Mouse (Mus musculus): ENCODE results near the gene Vat1.
"Not testable (repeated sequence)": the region's sequence is repeated elsewhere in the genome, so short reads cannot be mapped to it uniquely, and the experiment has no call there.

The Vat1 gene

GRCm38 (mm10) chr11:101466552-101466950 lies 521 bp upstream of the Vat1 start:
- peak; percentile 32 for DNase-seq (ENCODE audit: low read depth, low spot score)

- DNase-seq (ENCODE audit: low read depth, low spot score) = peak; percentile 73
These were observed 745 bp downstream of the Vat1 start for GRCm38 (mm10) chr11:101465101-101465868.

- no peak for DNase-seq (ENCODE audit: low read depth, low spot score)
These were observed 1.6 kb downstream of the Vat1 start, which contains the start of gene Rnd2 for GRCm38 (mm10) chr11:101464211-101465100. Rnd2 (plus strand) TSS chr11:101464999.

- DNase-seq (ENCODE audit: low read depth, low spot score) = peak; percentile 80
These were observed 3.2 kb downstream of the Vat1 start for GRCm38 (mm10) chr11:101462583-101463440.

- no peak for DNase-seq (ENCODE audit: low read depth, low spot score)
These were observed 3.9 kb downstream of the Vat1 start for GRCm38 (mm10) chr11:101462141-101462540.

- no peak for DNase-seq (ENCODE audit: low read depth, low spot score)
These were observed 5.7 kb downstream of the Vat1 start for GRCm38 (mm10) chr11:101460321-101460720.

- DNase-seq (ENCODE audit: low read depth, low spot score) = no peak
These were observed 6.3 kb downstream of the Vat1 start for GRCm38 (mm10) chr11:101459716-101460115.

- no peak for DNase-seq (ENCODE audit: low read depth, low spot score)
These were observed 7.8 kb downstream of the Vat1 start for GRCm38 (mm10) chr11:101458217-101458616.

GRCm38 (mm10) chr11:101457631-101458030 lies 8.4 kb downstream of the Vat1 start:
- DNase-seq (ENCODE audit: low read depth, low spot score) = no peak

- no peak for DNase-seq (ENCODE audit: low read depth, low spot score)
These were observed 10.4 kb downstream of the Vat1 start for GRCm38 (mm10) chr11:101455627-101456026.

GRCm38 (mm10) chr11:101454702-101455101 lies 11.3 kb downstream of the Vat1 start:
- DNase-seq (ENCODE audit: low read depth, low spot score) = no peak

GRCm38 (mm10) chr11:101452093-101452774 lies 13.8 kb downstream of the Vat1 start:
- no peak for DNase-seq (ENCODE audit: low read depth, low spot score)

- DNase-seq (ENCODE audit: low read depth, low spot score) = no peak
These were observed 14.5 kb downstream of the Vat1 start for GRCm38 (mm10) chr11:101451536-101451935.

GRCm38 (mm10) chr11:101450394-101450793 lies 15.6 kb downstream of the Vat1 start:
- peak; percentile 69 for DNase-seq (ENCODE audit: low read depth, low spot score)

- DNase-seq (ENCODE audit: low read depth, low spot score) = not testable (repeated sequence)
These were observed 16.4 kb downstream of the Vat1 start for GRCm38 (mm10) chr11:101449596-101449995.

GRCm38 (mm10) chr11:101448899-101449298 lies 17.1 kb downstream of the Vat1 start:
- peak; percentile 82 for DNase-seq (ENCODE audit: low read depth, low spot score)

- peak; percentile 94 for DNase-seq (ENCODE audit: low read depth, low spot score)
These were observed 17.7 kb downstream of the Vat1 start, which contains the start of gene Ifi35 for GRCm38 (mm10) chr11:101448274-101448746. Ifi35 (plus strand) TSS chr11:101448407.

- no peak for DNase-seq (ENCODE audit: low read depth, low spot score)
These were observed 18.2 kb downstream of the Vat1 start for GRCm38 (mm10) chr11:101447786-101448185.

GRCm38 (mm10) chr11:101446860-101447259 lies 19.2 kb downstream of the Vat1 start:
- not testable (repeated sequence) for DNase-seq (ENCODE audit: low read depth, low spot score)

- DNase-seq (ENCODE audit: low read depth, low spot score) = peak; percentile 34
These were observed 19.7 kb downstream of the Vat1 start for GRCm38 (mm10) chr11:101446319-101446718.

GRCm38 (mm10) chr11:101442760-101443159 lies 23.3 kb downstream of the Vat1 start:
- peak; percentile 29 for DNase-seq (ENCODE audit: low read depth, low spot score)

Measured in A20 (cell line).